Mouse (Mus musculus) thymus, adult 2 months (tissue): ENCODE results near the gene Hs6st3.

Experiments used
- CTCF ChIP-seq: fragments of 200-500 bp; IDR thresholded peaks from 2 replicates; pipeline ENCODE4 v1.5.1; 2012; ENCODE audit warnings: mild to moderate bottlenecking, control low read depth, low read length, moderate library complexity, borderline replicate concordance; ENCODE audit not compliant: control insufficient read depth, poor library complexity, insufficient read depth; ENCODE audit errors: extremely low read depth
- POLR2A ChIP-seq: fragments of 200-500 bp; IDR thresholded peaks from 2 replicates; pipeline ENCODE4 v1.6.1; 2012; ENCODE audit warnings: mild to moderate bottlenecking, low read length, control low read depth, moderate library complexity; ENCODE audit not compliant: control insufficient read depth, poor library complexity, insufficient read depth; ENCODE audit errors: extremely low read depth

- TF ChIP-seq CTCF (no peak), POLR2A (no peak)
Observed at GRCm38 (mm10) chr14:119776261-119776660, 638.1 kb downstream of the Hs6st3 start.
